Mouse (Mus musculus): ENCODE data around the gene Cbl. TPM values are rescaled to one million over a fixed set of nuclear protein-coding genes. Genes with fewer than 3 reads are reported as not detected.
A peak's percentile ranks its signal among the peaks of the same experiment; 100 is the strongest.

Cbl gene
- polyA plus RNA-seq, 1 experiment from 2014 or later, result 13.0 TPM

GRCm38 (mm10) chr9:44168931-44169330, 64.9 kb downstream of the Cbl start:
- Histone ChIP-seq H3K4me1 (ENCODE audit: control insufficient read depth, insufficient read depth, low read length) (peaks cover 24% of the 10 kb centered on the region), H3K4me2 (ENCODE audit: low read depth, low read length) (no peak overlapping the region), H3K36me3 (ENCODE audit: control insufficient read depth, insufficient read depth) (peaks cover 30% of the 10 kb centered on the region), H3K9me3 (replicated peaks; ENCODE audit: control insufficient read depth, low read length) (no peaks in the 10 kb centered on the region), H3K9ac (ENCODE audit: low read length) (no peak overlapping the region), H3K27me3 (ENCODE audit: control insufficient read depth, insufficient read depth, low read length) (no peaks in the 10 kb centered on the region), H3K4me3 (ENCODE audit: low read length) (no peak overlapping the region), H3K27ac (ENCODE audit: low read length) (no peak overlapping the region)
- ATAC-seq (replicated peaks; ENCODE audit: extremely low read depth, insufficient read depth, low FRiP score), result no peak
- WGBS, result 57% methylated on average over 5 of the region's 5 CpGs

- no peak overlapping the region for H3K27ac ChIP-seq (ENCODE audit: low read length)
- no peaks in the 10 kb centered on the region for H3K9me3 ChIP-seq (replicated peaks; ENCODE audit: control insufficient read depth, low read length)
- H3K36me3 ChIP-seq (ENCODE audit: control insufficient read depth, insufficient read depth), result peaks cover 65% of the 10 kb centered on the region
- WGBS, result 59% methylated on average over 3 of the region's 3 CpGs
- H3K4me3 ChIP-seq (ENCODE audit: low read length), result no peak overlapping the region
- no peak overlapping the region for H3K9ac ChIP-seq (ENCODE audit: low read length)
- no peak overlapping the region for H3K4me2 ChIP-seq (ENCODE audit: low read depth, low read length)
- no peaks in the 10 kb centered on the region for H3K27me3 ChIP-seq (ENCODE audit: control insufficient read depth, insufficient read depth, low read length)
- H3K4me1 ChIP-seq (ENCODE audit: control insufficient read depth, insufficient read depth, low read length), result no peaks in the 10 kb centered on the region
- ATAC-seq (replicated peaks; ENCODE audit: extremely low read depth, insufficient read depth, low FRiP score), result no peak
Observed at GRCm38 (mm10) chr9:44159886-44160285, 74.0 kb downstream of the Cbl start.

DNA sequence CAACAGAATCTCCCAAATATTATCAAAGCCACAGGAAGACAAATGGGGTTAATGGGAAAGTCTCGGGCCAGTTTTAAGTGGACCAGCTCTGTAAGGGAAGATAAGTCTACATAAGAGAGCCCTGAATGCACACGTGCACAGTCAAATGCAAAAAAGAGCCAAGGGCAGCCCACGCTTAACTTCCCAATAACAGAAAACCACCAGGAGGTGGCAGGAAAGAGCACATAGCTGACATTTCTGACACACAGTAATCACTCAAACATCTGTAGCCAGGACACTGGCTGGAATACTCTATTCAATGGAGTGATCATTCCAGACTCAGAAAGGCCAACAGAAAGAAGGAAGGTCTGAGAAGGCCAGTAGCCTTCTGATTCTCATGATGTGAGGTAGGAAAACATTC, 86.6 kb downstream of the Cbl start:
- Histone ChIP-seq H3K9ac (ENCODE audit: low read length) (no peak overlapping the region), H3K27me3 (ENCODE audit: control insufficient read depth, insufficient read depth, low read length) (no peaks in the 10 kb centered on the region), H3K4me2 (ENCODE audit: low read depth, low read length) (no peak overlapping the region), H3K36me3 (ENCODE audit: control insufficient read depth, insufficient read depth) (peaks cover 12% of the 10 kb centered on the region), H3K9me3 (replicated peaks; ENCODE audit: control insufficient read depth, low read length) (no peaks in the 10 kb centered on the region), H3K4me1 (ENCODE audit: control insufficient read depth, insufficient read depth, low read length) (peaks cover 13% of the 10 kb centered on the region), H3K27ac (ENCODE audit: low read length) (no peak overlapping the region), H3K4me3 (ENCODE audit: low read length) (no peak overlapping the region)
- WGBS, result 38% methylated on average over 3 of the region's 3 CpGs
- ATAC-seq (replicated peaks; ENCODE audit: extremely low read depth, insufficient read depth, low FRiP score), result peak; percentile 40; the same call in 1 of the 2 replicates

DNA sequence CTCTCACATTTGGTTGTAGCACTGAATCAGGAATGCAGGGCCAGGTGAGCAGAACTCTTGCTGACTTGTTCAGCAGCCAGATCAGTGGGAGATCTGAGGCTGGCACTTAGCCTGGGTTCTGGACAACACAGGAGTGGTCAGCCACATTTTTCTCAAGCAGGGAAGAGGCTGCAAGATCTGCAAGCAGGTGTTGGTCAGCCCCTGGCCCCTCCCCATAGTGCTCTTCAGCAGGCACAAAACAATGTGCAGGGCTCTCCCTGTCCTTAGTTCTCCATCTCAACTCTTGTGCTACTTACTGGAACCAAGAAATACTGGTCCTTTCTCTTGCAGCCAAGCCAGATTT, 89.2 kb downstream of the Cbl start:
- no peaks in the 10 kb centered on the region for H3K27me3 ChIP-seq (ENCODE audit: control insufficient read depth, insufficient read depth, low read length)
- H3K36me3 ChIP-seq (ENCODE audit: control insufficient read depth, insufficient read depth), result peaks cover 24% of the 10 kb centered on the region
- H3K4me2 ChIP-seq (ENCODE audit: low read depth, low read length), result no peak overlapping the region
- H3K4me1 ChIP-seq (ENCODE audit: control insufficient read depth, insufficient read depth, low read length), result peaks cover 18% of the 10 kb centered on the region
- no peaks in the 10 kb centered on the region for H3K9me3 ChIP-seq (replicated peaks; ENCODE audit: control insufficient read depth, low read length)
- H3K9ac ChIP-seq (ENCODE audit: low read length), result no peak overlapping the region
- no peak for ATAC-seq (replicated peaks; ENCODE audit: extremely low read depth, insufficient read depth, low FRiP score)
- H3K4me3 ChIP-seq (ENCODE audit: low read length), result no peak overlapping the region
- no peak overlapping the region for H3K27ac ChIP-seq (ENCODE audit: low read length)

DNA sequence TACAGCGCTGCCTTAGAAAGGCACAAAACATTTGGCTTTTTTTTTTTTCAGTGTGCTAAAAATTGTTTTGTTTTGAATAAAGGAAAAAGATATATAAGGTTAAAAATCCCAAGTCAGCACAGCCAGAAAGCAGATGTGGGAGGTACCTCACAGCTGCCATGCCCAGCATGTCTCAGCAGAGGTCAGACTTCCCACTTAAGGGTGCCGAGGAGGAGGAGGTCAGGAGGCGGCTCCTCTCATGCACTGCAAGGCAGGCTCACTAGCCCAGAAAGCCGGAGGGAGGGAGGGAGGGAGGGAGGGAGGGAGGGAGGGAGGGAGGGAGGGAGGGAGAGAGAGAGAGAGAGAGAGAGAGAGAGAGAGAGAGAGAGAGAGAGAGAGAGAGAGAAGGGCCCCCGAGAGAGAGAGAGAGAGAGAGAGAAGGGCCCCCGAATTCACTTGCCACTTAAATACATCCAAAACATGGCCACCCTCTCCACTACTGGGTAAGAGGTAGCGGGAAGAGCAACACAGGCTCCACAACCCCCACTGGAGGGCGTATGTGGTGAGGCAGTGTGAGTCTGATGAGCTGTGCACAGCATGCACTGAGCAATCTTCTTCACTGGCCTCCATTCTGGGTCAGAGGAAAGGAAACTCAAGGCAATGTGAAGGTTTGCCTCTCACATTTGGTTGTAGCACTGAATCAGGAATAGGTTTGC, 89.7 kb downstream of the Cbl start:
- H3K27ac ChIP-seq (ENCODE audit: low read length), result peak overlapping the region; percentile 55; the same call in 1 of the 2 replicates
- H3K27me3 ChIP-seq (ENCODE audit: control insufficient read depth, insufficient read depth, low read length), result no peaks in the 10 kb centered on the region
- peaks cover 20% of the 10 kb centered on the region for H3K4me1 ChIP-seq (ENCODE audit: control insufficient read depth, insufficient read depth, low read length)
- H3K9me3 ChIP-seq (replicated peaks; ENCODE audit: control insufficient read depth, low read length), result no peaks in the 10 kb centered on the region
- no peak overlapping the region for H3K4me3 ChIP-seq (ENCODE audit: low read length)
- 33% methylated on average over 6 of the region's 8 CpGs for WGBS
- 0 out of 2 replicates have a peak overlapping the region, but pooled peaks have one; percentile 29 for H3K9ac ChIP-seq (ENCODE audit: low read length)
- H3K4me2 ChIP-seq (ENCODE audit: low read depth, low read length), result no peak overlapping the region
- peaks cover 27% of the 10 kb centered on the region for H3K36me3 ChIP-seq (ENCODE audit: control insufficient read depth, insufficient read depth)
- ATAC-seq (replicated peaks; ENCODE audit: extremely low read depth, insufficient read depth, low FRiP score), result 0 out of 2 replicates have a peak, but pooled peaks have one; percentile 57

DNA sequence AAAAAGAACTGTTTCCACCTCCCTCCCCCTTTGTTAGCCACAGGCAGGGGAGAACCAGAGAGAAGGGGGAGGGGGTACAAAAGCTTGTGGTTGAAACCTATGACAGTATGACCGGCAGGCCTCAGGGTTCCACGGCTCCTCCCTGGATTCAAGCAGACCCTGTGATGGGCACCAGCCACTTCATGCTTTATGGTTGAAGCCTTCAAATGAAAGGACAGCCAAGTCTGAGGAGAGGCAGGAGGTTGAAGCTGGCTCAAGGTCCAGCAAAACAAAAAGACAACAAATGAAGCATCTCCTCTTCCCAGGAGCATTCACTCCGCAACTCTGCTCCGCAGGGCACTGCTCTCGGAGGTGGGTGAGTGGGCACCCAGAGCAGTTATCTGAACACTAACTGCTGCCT, 90.4 kb downstream of the Cbl start:
- Histone ChIP-seq H3K27ac (ENCODE audit: low read length) (peak overlapping the region; percentile 48), H3K9ac (ENCODE audit: low read length) (peak overlapping the region; percentile 29; the same call in 1 of the 2 replicates), H3K4me3 (ENCODE audit: low read length) (no peak overlapping the region), H3K27me3 (ENCODE audit: control insufficient read depth, insufficient read depth, low read length) (no peaks in the 10 kb centered on the region), H3K4me1 (ENCODE audit: control insufficient read depth, insufficient read depth, low read length) (peaks cover 25% of the 10 kb centered on the region), H3K9me3 (replicated peaks; ENCODE audit: control insufficient read depth, low read length) (no peaks in the 10 kb centered on the region), H3K4me2 (ENCODE audit: low read depth, low read length) (no peak overlapping the region), H3K36me3 (ENCODE audit: control insufficient read depth, insufficient read depth) (peaks cover 32% of the 10 kb centered on the region)
- no peak for ATAC-seq (replicated peaks; ENCODE audit: extremely low read depth, insufficient read depth, low FRiP score)
- WGBS, result 72% methylated on average over 5 of the region's 5 CpGs

DNA sequence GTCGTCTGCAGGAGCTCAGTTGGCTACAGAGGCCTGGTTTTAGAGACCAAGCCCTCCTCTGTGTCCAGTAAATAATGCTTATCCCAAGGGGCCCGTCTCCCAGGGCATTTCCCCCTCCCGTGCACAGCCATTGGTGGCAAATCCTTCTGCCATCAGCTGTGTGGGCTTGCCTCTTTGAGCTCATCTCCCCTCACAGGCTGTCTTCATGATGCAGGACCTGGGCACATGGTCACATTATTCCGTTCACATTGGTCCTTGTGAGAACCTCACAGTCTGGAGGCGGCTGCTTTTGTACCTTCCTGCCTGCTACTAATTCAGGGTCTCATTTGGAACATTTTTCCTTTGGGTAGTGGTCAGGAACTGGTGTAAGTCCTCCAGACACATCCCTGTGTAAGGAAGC, 91.9 kb downstream of the Cbl start:
- no peaks in the 10 kb centered on the region for H3K9me3 ChIP-seq (replicated peaks; ENCODE audit: control insufficient read depth, low read length)
- H3K27me3 ChIP-seq (ENCODE audit: control insufficient read depth, insufficient read depth, low read length), result no peaks in the 10 kb centered on the region
- H3K9ac ChIP-seq (ENCODE audit: low read length), result no peak overlapping the region
- WGBS, result 52% methylated on average over 5 of the region's 5 CpGs
- H3K4me1 ChIP-seq (ENCODE audit: control insufficient read depth, insufficient read depth, low read length), result peaks cover 20% of the 10 kb centered on the region
- ATAC-seq (replicated peaks; ENCODE audit: extremely low read depth, insufficient read depth, low FRiP score), result no peak
- no peak overlapping the region for H3K27ac ChIP-seq (ENCODE audit: low read length)
- peaks cover 45% of the 10 kb centered on the region for H3K36me3 ChIP-seq (ENCODE audit: control insufficient read depth, insufficient read depth)
- no peak overlapping the region for H3K4me3 ChIP-seq (ENCODE audit: low read length)
- H3K4me2 ChIP-seq (ENCODE audit: low read depth, low read length), result no peak overlapping the region

GRCm38 (mm10) chr9:44137846-44138245, 96.0 kb downstream of the Cbl start:
- Histone ChIP-seq H3K27ac (ENCODE audit: low read length) (no peak overlapping the region), H3K4me2 (ENCODE audit: low read depth, low read length) (no peak overlapping the region), H3K9ac (ENCODE audit: low read length) (no peak overlapping the region; the same call in 1 of the 2 replicates), H3K9me3 (replicated peaks; ENCODE audit: control insufficient read depth, low read length) (no peaks in the 10 kb centered on the region), H3K4me1 (ENCODE audit: control insufficient read depth, insufficient read depth, low read length) (peaks cover 40% of the 10 kb centered on the region), H3K4me3 (ENCODE audit: low read length) (no peak overlapping the region), H3K36me3 (ENCODE audit: control insufficient read depth, insufficient read depth) (peaks cover 43% of the 10 kb centered on the region), H3K27me3 (ENCODE audit: control insufficient read depth, insufficient read depth, low read length) (no peaks in the 10 kb centered on the region)
- 53% methylated on average over 4 of the region's 4 CpGs for WGBS
- no peak for ATAC-seq (replicated peaks; ENCODE audit: extremely low read depth, insufficient read depth, low FRiP score)

DNA sequence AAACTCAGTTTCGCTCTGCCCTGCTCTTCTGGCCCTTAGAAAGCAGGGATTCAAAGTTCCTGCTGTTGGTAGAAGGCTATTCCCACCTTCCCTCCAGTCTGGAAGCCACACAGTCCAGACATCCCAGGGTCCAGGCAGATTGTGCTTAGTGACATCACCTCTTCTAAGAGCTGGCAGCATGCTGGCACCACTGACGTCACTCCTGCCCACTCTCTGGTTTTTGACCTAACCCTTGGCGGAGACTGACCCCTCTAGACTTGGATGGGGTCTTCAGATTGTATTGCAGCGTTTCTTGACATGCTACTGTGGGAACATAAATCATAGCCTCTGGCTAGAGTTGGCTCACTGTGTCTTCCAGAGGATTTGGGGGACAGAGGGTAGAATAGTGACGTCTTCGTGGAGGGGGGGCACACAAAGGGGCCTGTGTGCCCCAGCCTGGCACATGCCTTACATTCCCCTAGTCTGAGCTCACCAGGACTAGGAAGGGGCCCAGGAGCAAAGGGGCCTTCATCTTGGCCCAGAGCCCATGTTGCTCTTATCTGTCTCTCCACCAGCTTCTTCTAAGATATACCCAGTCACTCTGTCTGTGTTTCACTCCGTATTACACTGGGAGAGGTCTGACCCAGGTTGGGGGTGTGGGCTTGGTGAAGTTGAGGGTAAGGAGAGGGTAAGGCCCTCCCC, 98.0 kb downstream of the Cbl start:
- Histone ChIP-seq H3K9me3 (replicated peaks; ENCODE audit: control insufficient read depth, low read length) (no peaks in the 10 kb centered on the region), H3K4me1 (ENCODE audit: control insufficient read depth, insufficient read depth, low read length) (peaks cover 45% of the 10 kb centered on the region), H3K27me3 (ENCODE audit: control insufficient read depth, insufficient read depth, low read length) (no peaks in the 10 kb centered on the region), H3K9ac (ENCODE audit: low read length) (peak overlapping the region; percentile 93), H3K4me2 (ENCODE audit: low read depth, low read length) (peak overlapping the region; percentile 71), H3K36me3 (ENCODE audit: control insufficient read depth, insufficient read depth) (peaks cover 34% of the 10 kb centered on the region), H3K27ac (ENCODE audit: low read length) (peak overlapping the region; percentile 95), H3K4me3 (ENCODE audit: low read length) (peak overlapping the region; percentile 84)
- 15% methylated on average over 7 of the region's 7 CpGs for WGBS
- ATAC-seq (replicated peaks; ENCODE audit: extremely low read depth, insufficient read depth, low FRiP score), result peak; percentile 52
